Mouse (Mus musculus) lung, adult 2 months (tissue): Measurements from ENCODE around the gene Map9.

Source experiments
- CTCF ChIP-seq: fragments of 200-500 bp; IDR thresholded peaks from 2 replicates; pipeline ENCODE4 v1.5.1; 2011; ENCODE audit warnings: mild to moderate bottlenecking, low read length, control low read depth; ENCODE audit not compliant: insufficient read depth
- POLR2A ChIP-seq: fragments of 200-500 bp; IDR thresholded peaks from 2 replicates; pipeline ENCODE4 v1.6.1; 2011; ENCODE audit warnings: low read depth, mild to moderate bottlenecking, control low read depth, low read length, borderline replicate concordance; ENCODE audit errors: extremely low read depth

GRCm38 (mm10) chr3:82440976-82441375 is 83.1 kb downstream of the Map9 start:
- no peak for TF ChIP-seq CTCF
- no peak for TF ChIP-seq POLR2A
